Mouse (Mus musculus): Measurements from ENCODE around the gene Stum. TPM values are rescaled to one million over a fixed set of nuclear protein-coding genes. Genes with fewer than 3 reads are reported as not detected.

Stum gene
- polyA plus RNA-seq, 1 experiment from 2014 or later: not detected

DNA sequence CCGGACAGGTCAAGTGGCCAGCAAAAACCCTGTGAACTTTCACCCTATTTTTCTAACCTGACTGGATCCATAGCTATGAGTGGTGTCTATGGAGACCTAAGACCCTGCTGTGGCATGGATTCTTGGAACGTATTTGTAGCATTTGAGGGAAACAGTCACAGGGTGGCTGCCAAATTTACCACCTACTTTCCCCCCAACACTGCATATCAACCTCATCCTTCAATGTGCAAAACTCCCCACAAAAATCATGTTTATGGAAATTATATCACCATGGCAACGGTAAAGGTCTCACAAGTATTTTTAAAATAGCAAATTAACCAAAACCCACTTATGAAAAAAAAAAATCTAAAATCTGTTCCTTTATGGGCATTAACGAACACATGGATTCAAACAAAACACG, 18.9 kb downstream of the Stum start:
- TF ChIP-seq CTCF (IDR thresholded peaks at IDR 0.05): no peak
- in situ Hi-C loops (cut with MboI; ENCODE audit: low pct_unique_long_range_greater_than_20kb): no loop called here
- DNase-seq (ENCODE audit: low read depth, low spot score) (no peak), ATAC-seq (no peak)
- H3K27me3 ChIP-seq: peaks cover 40% of the 10 kb centered on the region
- ChIA-PET POLR2A (no interaction called here), CTCF (no interaction called here)

DNA sequence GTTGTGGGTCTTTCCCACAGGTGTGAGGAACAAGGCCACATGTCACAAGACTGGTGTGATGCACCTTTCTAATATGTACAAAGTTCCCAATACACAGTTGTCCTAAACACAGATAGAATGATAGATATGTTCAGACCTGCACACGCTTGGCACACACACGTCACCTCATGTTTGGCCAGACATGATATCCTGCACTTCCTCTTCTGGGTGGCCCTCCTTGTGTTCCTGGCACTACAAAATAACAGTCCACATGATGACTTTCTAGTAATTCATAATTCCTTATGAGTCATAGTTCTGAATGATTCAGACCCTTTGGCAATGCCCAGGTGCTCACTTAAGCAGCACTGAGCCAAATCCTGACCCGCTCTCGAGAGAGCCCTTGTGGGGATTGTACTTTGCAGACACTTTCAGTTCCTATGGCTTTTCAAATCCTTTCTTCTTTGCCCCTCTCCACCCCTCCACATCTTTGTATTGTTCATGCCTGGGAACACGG, 20.3 kb downstream of the Stum start:
- in situ Hi-C loops (cut with MboI; ENCODE audit: low pct_unique_long_range_greater_than_20kb): no loop called here
- peak; percentile 9 for DNase-seq (ENCODE audit: low read depth, low spot score)
- POLR2A ChIA-PET: no interaction called here
- ATAC-seq: no peak
- CTCF ChIA-PET: no interaction called here
- peaks cover 45% of the 10 kb centered on the region for H3K27me3 ChIP-seq
- TF ChIP-seq CTCF (IDR thresholded peaks at IDR 0.05): no peak

DNA sequence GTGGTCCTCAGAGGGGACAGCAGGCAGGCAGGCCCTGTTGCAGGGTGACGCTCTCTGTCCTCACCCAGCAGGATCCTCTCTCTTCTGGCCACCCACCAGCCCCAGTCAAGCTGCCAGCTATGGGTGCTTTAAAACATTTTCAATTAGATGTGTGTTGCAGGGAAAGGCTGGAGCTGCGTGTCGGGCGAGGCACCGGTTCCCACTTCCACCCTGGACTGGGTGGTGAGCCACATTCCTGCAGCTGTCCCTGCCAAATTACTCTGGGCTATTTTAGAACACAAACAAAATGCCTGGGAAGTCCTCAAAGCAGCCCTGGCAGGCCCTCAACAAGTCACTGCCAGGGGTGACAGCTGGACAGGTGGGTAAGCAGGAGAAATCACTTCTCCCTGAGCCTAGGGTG, 20.9 kb downstream of the Stum start:
- no peak for TF ChIP-seq CTCF (IDR thresholded peaks at IDR 0.05)
- DNase-seq (ENCODE audit: low read depth, low spot score) (no peak), ATAC-seq (no peak)
- ChIA-PET CTCF (no interaction called here), POLR2A (no interaction called here)
- peaks cover 39% of the 10 kb centered on the region for H3K27me3 ChIP-seq
- in situ Hi-C loops (cut with MboI; ENCODE audit: low pct_unique_long_range_greater_than_20kb): no loop called here

DNA sequence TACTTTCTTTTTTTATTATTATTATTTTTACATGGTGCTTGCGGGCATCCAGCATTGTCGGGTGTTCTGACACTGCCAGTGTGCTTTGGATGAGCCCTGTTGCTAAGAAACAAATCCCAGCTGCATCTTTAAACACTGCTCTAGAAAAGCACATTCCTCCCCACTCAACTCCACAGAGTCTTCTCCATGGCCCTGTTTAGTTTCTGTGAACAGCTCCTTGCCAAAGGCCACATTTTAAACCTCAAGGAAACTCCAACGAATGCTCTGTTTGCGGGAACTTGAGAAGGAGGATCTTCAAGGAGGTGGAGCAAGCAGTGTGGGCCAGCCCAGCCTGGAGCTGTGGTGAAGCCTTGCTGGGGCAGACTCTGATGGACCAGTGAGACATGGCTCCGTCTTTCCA, 22.6 kb downstream of the Stum start:
- POLR2A ChIA-PET: no interaction called here
- CTCF ChIA-PET: no interaction called here
- H3K27me3 ChIP-seq: peaks cover 41% of the 10 kb centered on the region
- no peak for ATAC-seq
- DNase-seq (ENCODE audit: low read depth, low spot score): no peak
- no peak for TF ChIP-seq CTCF (IDR thresholded peaks at IDR 0.05)
- in situ Hi-C loops (cut with MboI; ENCODE audit: low pct_unique_long_range_greater_than_20kb): no loop called here

DNA sequence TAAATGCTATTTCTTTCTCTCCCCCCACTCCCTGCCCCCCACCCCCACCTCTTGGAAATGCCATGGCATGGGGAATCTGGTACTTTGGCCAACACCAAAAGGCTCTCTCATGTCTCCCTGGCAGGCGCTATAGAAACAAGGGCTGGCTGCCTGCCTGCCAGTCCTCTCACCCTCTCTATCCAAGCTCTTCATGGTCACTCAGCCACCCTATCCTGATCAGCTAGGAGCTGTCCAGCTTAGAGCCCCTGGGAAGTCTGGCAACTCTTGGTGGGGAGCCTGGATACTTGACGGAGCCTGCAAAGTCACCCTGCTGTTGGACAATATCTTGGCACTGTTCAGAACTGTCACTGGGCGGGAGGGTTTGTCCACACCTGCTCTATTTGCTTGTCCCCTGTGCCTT, 24.6 kb downstream of the Stum start:
- no peak for DNase-seq (ENCODE audit: low read depth, low spot score)
- no peak for ATAC-seq
- CTCF ChIA-PET: interaction anchor here (1.0 kb wide), 1 partner anchor 305 kb away, joined by 3 read pairs; no protein-coding TSS in a partner anchor
- in situ Hi-C loops (cut with MboI; ENCODE audit: low pct_unique_long_range_greater_than_20kb): no loop called here
- no peak for TF ChIP-seq CTCF (IDR thresholded peaks at IDR 0.05)
- POLR2A ChIA-PET: interaction anchor here (0.7 kb wide), 1 partner anchor 84 kb away, joined by 3 read pairs; no protein-coding TSS in a partner anchor
- H3K27me3 ChIP-seq: peaks cover 51% of the 10 kb centered on the region

DNA sequence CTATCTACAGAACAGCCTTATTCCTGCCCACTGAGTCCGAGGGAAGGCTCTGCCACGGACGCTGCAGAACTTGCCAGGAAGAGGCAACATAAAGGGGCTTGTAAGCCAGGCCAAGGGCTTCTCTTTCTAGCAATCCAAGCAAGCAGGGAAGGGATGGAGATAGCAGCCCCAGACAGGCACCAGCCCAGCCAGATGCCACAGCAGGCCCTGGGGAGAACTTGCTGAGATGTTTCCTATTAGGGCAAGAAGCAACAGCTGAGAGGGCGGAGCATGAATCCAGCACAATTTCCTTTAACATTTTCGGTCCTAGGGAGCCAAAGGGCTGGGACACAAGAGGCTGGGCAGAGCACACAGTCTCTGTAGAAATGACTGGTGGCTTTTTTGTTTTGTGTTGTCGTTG, 25.0 kb downstream of the Stum start:
- in situ Hi-C loops (cut with MboI; ENCODE audit: low pct_unique_long_range_greater_than_20kb): no loop called here
- DNase-seq (ENCODE audit: low read depth, low spot score): no peak
- TF ChIP-seq CTCF (IDR thresholded peaks at IDR 0.05): no peak
- CTCF ChIA-PET: no interaction called here
- POLR2A ChIA-PET: interaction anchor here (0.7 kb wide), 1 partner anchor 84 kb away, joined by 3 read pairs; no protein-coding TSS in a partner anchor
- H3K27me3 ChIP-seq: peaks cover 55% of the 10 kb centered on the region
- ATAC-seq: peak; percentile 8

DNA sequence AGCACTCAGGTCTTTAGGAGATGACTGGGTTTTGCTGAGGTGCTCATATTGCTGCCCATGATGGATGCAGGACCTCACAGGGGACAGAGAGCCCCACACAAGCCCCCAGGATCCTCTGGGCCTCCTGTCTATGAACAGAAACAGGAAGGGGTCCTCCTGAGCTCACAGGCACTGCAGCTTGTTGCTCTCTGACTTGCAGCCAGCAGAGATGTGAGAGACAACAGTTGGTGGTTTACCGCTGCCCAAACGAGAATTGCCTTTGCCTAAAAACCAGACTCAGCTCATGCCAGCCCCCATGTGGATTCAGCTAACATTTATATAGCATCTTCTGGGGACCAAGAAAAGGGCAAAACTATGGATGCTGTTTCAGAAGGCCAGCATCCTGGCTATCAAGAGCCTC, 33.7 kb downstream of the Stum start:
- no peak for DNase-seq (ENCODE audit: low read depth, low spot score)
- peaks cover 54% of the 10 kb centered on the region for H3K27me3 ChIP-seq
- TF ChIP-seq CTCF (IDR thresholded peaks at IDR 0.05): no peak
- in situ Hi-C loops (cut with MboI; ENCODE audit: low pct_unique_long_range_greater_than_20kb): no loop called here
- ChIA-PET CTCF (no interaction called here), POLR2A (no interaction called here)
- no peak for ATAC-seq

DNA sequence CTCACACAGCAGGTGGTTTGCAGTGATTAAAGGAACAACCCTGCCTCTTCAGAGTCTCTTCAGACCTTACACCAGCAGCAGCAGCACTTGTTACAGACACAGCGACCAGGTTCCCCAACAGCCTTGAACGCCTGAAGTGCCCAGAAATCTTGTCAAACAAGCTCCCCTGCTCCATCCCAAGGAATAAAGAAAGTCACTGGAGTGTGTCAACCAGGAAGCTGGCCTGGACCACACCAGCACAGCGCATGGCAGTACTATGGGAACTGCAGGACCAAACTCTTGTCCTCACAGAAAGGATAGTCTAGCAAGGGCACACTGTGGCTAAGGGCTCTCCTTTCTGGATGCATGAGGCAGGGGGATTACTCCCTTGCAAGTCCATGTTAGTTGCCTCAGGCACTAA, 38.9 kb downstream of the Stum start:
- ATAC-seq (no peak), DNase-seq (ENCODE audit: low read depth, low spot score) (no peak)
- CTCF ChIA-PET: no interaction called here
- no peak for TF ChIP-seq CTCF (IDR thresholded peaks at IDR 0.05)
- peaks cover 55% of the 10 kb centered on the region for H3K27me3 ChIP-seq
- POLR2A ChIA-PET: no interaction called here
- in situ Hi-C loops (cut with MboI; ENCODE audit: low pct_unique_long_range_greater_than_20kb): no loop called here

DNA sequence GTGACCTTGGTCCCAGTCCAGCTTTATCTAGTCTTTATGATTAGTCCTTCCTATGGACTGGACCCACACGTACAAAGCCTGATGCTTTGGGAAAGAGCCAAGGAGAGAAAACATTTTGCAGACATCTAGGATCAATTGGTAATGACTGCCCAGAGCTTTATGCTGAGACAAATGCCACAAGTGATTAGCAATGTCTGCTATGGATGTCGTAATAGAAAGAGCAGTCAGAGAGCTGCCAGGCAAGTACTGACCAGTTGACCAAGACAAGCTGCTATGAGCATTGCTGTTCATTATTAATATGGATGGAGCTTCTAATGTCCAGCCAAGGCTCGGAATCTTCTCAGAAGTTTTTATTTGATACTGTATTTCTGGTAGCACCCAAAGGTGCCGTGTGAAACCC, 43.8 kb downstream of the Stum start:
- no peak for TF ChIP-seq CTCF (IDR thresholded peaks at IDR 0.05)
- no peak for DNase-seq (ENCODE audit: low read depth, low spot score)
- POLR2A ChIA-PET: interaction anchor here (0.6 kb wide), 1 partner anchor 256 kb away, joined by 3 read pairs; no protein-coding TSS in a partner anchor
- CTCF ChIA-PET: interaction anchor here (1.3 kb wide), 1 partner anchor 14 kb away, joined by 3 read pairs; no protein-coding TSS in a partner anchor
- in situ Hi-C loops (cut with MboI; ENCODE audit: low pct_unique_long_range_greater_than_20kb): loop anchor here (5.0 kb wide), 1 partner anchor 48 kb away; no protein-coding TSS in a partner anchor
- ATAC-seq: no peak
- H3K27me3 ChIP-seq: peaks cover 63% of the 10 kb centered on the region

DNA sequence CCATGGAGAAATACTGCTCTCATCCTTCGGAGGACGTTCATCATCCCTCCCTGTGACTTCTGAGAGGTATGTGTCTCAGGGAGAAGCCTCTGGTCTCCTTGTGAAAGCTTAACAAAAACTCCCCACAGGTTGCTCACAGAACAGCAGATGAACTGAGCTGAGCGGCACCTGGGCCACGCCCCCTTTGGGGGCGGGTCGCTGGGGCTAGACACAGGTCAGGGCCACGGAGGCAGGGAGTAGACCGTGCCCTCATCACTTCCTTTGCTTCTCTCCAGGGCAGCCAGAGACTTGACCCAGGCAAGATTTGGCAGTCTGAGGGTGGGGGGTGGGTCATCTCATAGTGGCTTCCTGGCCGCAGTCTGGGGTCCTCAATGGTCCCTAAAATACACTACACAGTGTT, 48.4 kb downstream of the Stum start:
- ChIA-PET POLR2A (no interaction called here), CTCF (interaction anchor here (0.7 to 3.1 kb wide), 9 partner anchors 18 to 172 kb away, joined by 3 to 29 read pairs (median 5); partner anchors contain the start of genes Itpkb, Psen2 and Stum)
- ATAC-seq: no peak
- in situ Hi-C loops (cut with MboI; ENCODE audit: low pct_unique_long_range_greater_than_20kb): loop anchor here (5.0 kb wide), 3 partner anchors 52 to 332 kb away; no protein-coding TSS in a partner anchor
- TF ChIP-seq CTCF (IDR thresholded peaks at IDR 0.05): no peak
- peaks cover 27% of the 10 kb centered on the region for H3K27me3 ChIP-seq
- no peak for DNase-seq (ENCODE audit: low read depth, low spot score)

DNA sequence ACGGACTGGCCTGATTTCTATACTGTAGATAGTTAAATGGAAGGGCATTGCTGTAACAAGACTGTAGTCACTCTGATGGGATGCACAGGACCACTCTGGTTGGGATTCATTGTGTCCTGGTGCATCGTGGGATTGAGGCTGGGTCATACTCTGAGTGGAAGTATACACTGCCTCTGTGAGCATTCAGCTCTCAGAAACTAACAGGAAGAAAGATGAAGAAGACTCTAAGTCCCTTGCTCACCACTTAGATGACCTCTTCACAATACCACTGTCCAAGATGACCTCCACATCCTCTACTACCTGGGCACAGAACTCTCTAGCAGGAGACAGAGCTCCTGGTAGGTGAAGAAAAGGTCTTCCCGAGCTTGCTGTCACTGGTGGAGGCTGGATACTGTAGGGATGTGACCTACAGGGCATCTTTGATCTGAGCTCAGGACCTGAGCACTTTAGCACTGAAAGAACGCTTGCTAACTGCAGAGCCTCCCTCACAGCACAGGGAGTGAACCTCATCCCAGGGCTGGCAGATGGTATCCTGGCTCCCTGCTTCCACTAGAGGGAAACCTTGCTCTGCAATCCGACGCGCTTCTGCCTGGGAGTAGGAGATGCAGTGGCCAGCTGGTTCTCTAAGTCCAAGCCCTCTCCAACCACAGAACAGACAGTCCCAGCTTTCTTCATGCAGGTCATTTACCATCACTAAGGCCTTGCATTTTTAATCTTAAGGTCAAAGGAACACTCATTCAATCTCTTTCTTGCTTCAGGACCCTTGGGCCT, 49.3 kb downstream of the Stum start:
- ChIA-PET CTCF (interaction anchor here (0.7 to 3.1 kb wide), 19 partner anchors 11 to 328 kb away, joined by 3 to 29 read pairs (median 4); partner anchors contain the start of genes Itpkb, Psen2 and Stum), POLR2A (interaction anchor here (0.5 to 0.7 kb wide), 2 partner anchors 35 to 52 kb away, joined by 3 to 4 read pairs; no protein-coding TSS in a partner anchor)
- in situ Hi-C loops (cut with MboI; ENCODE audit: low pct_unique_long_range_greater_than_20kb): loop anchor here (5.0 kb wide), 2 partner anchors 118 to 333 kb away; no protein-coding TSS in a partner anchor
- ATAC-seq: peak; percentile 45
- no peak for DNase-seq (ENCODE audit: low read depth, low spot score)
- no peak for TF ChIP-seq CTCF (IDR thresholded peaks at IDR 0.05)
- peaks cover 18% of the 10 kb centered on the region for H3K27me3 ChIP-seq
